Mouse (Mus musculus): Measurements from ENCODE around the gene Lnp1.
"Not testable (repeated sequence)": the region's sequence is repeated elsewhere in the genome, so short reads cannot be mapped to it uniquely, and the experiment has no call there.

Lnp1 gene

GRCm38 (mm10) chr16:56928023-56928422 lies at the start of gene Lnp1:
Lnp1 (minus strand) TSS chr16:56928061.
- DNase-seq, result peak; percentile 82

GRCm38 (mm10) chr16:56974646-56975045 lies 46.8 kb upstream of the Lnp1 start:
- DNase-seq, result no peak

- not testable (repeated sequence) for DNase-seq
Measured at GRCm38 (mm10) chr16:56958311-56958710, 30.4 kb upstream of the Lnp1 start.

GRCm38 (mm10) chr16:56949085-56949484 lies 21.2 kb upstream of the Lnp1 start:
- DNase-seq, result no peak

- no peak for DNase-seq
Measured at GRCm38 (mm10) chr16:56942341-56942740, 14.5 kb upstream of the Lnp1 start.

GRCm38 (mm10) chr16:56920102-56920657 lies 7.7 kb downstream of the Lnp1 start:
- DNase-seq, result peak; percentile 75

GRCm38 (mm10) chr16:56917230-56917629 lies 10.6 kb downstream of the Lnp1 start:
- no peak for DNase-seq

GRCm38 (mm10) chr16:56908986-56909385 lies 18.9 kb downstream of the Lnp1 start:
- DNase-seq, result no peak

GRCm38 (mm10) chr16:56902206-56902605 lies 25.7 kb downstream of the Lnp1 start:
- not testable (repeated sequence) for DNase-seq

- DNase-seq, result no peak
Measured at GRCm38 (mm10) chr16:56891583-56891982, 36.3 kb downstream of the Lnp1 start.

GRCm38 (mm10) chr16:56886616-56887116 lies 41.2 kb downstream of the Lnp1 start:
- peak; percentile 27 for DNase-seq

GRCm38 (mm10) chr16:56885824-56886615 lies 41.8 kb downstream of the Lnp1 start, which contains the start of gene Tmem45a:
Tmem45a (minus strand) TSS chr16:56886166.
- peak; percentile 87 for DNase-seq

- DNase-seq, result no peak
Measured at GRCm38 (mm10) chr16:56884811-56885210, 43.0 kb downstream of the Lnp1 start.

GRCm38 (mm10) chr16:56873410-56873809 lies 54.5 kb downstream of the Lnp1 start:
- DNase-seq, result no peak

- DNase-seq, result no peak
Measured at GRCm38 (mm10) chr16:56870458-56870857, 57.4 kb downstream of the Lnp1 start.

GRCm38 (mm10) chr16:56868361-56868760 lies 59.5 kb downstream of the Lnp1 start:
- DNase-seq, result no peak

GRCm38 (mm10) chr16:56867591-56867990 lies 60.3 kb downstream of the Lnp1 start:
- DNase-seq, result no peak

All from retina, postnatal 1 day (tissue).